In genomic region chr2:31141867-31142454, GRCm38 (mm10) we compare ENCODE assay signal across 7 mouse cellular contexts. TPM values are rescaled to one million over a fixed set of nuclear protein-coding genes. Genes with fewer than 3 reads are reported as not detected.
A peak's percentile ranks its signal among the peaks of the same experiment; 100 is the strongest.
DNase-seq lines count a peak whose midpoint lies in the region; ATAC-seq lines count a peak whose summit lies in the region.

Gene Fnbp1 (minus strand): TSS chr2:31142008.

- no peaks in the 10 kb centered on the region for H3K9me3 ChIP-seq in intestine, embryonic 16.5 days (ENCODE audit: control insufficient read depth, low read length)
- H3K9me3 ChIP-seq in midbrain, embryonic 11.5 days (ENCODE audit: control insufficient read depth, low read length), result no peaks in the 10 kb centered on the region

- H3K4me1 ChIP-seq in intestine, embryonic 16.5 days (ENCODE audit: control insufficient read depth, insufficient read depth, low read length), result peaks cover 11% of the 10 kb centered on the region
- 0 out of 2 replicates have a peak, but pooled peaks cover 3% of the 10 kb centered on the region for H3K4me1 ChIP-seq in midbrain, embryonic 11.5 days (ENCODE audit: control insufficient read depth, insufficient read depth, low read length)

- H3K9ac ChIP-seq in intestine, embryonic 16.5 days (ENCODE audit: low read depth, low read length), result peak within 1 kb of the TSS; percentile 96
- peak within 1 kb of the TSS; percentile 87 for H3K9ac ChIP-seq in midbrain, embryonic 11.5 days (ENCODE audit: low read length)

- H3K27me3 ChIP-seq in intestine, embryonic 16.5 days (replicated peaks; ENCODE audit: control insufficient read depth, insufficient read depth, low read length), result no peaks in the 10 kb centered on the region
- peaks cover 4% of the 10 kb centered on the region; the same call in 1 of the 2 replicates for H3K27me3 ChIP-seq in midbrain, embryonic 11.5 days (ENCODE audit: control insufficient read depth, insufficient read depth, low read length)

- under 1% methylated on average over 59 of the region's 59 CpGs for WGBS in intestine, embryonic 16.5 days
- WGBS in midbrain, embryonic 11.5 days, result under 1% methylated on average over 59 of the region's 59 CpGs

- peak within 1 kb of the TSS; percentile 83 for H3K27ac ChIP-seq in intestine, embryonic 16.5 days (ENCODE audit: low read length)
- H3K27ac ChIP-seq in midbrain, embryonic 11.5 days (ENCODE audit: low read depth, low read length), result peak within 1 kb of the TSS; percentile 25; the same call in 1 of the 2 replicates

- peak; percentile 94 for DNase-seq in adrenal gland, postnatal 10 days
- DNase-seq in embryo, embryonic 9.5 days (ENCODE audit: extremely low spot score), result peak; percentile 88
- peak; percentile 70 to 83 for DNase-seq in gastrocnemius, postnatal 4 days (ENCODE audit: low spot score in 2 of 2)
- DNase-seq in left cerebral cortex, postnatal 4 days, result peak; percentile 84
- DNase-seq in midbrain, embryonic 11.5 days (ENCODE audit: low spot score, missing footprints), result peak; percentile 98
- DNase-seq in right cerebral cortex, postnatal 4 days, result peak; percentile 82

- H3K36me3 ChIP-seq in intestine, embryonic 16.5 days (ENCODE audit: control insufficient read depth, insufficient read depth, low read length), result no peaks in the 10 kb centered on the region
- H3K36me3 ChIP-seq in midbrain, embryonic 11.5 days (ENCODE audit: control insufficient read depth, insufficient read depth, low read length), result no peaks in the 10 kb centered on the region

- peak within 1 kb of the TSS; percentile 94 for H3K4me3 ChIP-seq in intestine, embryonic 16.5 days (ENCODE audit: low read length)
- H3K4me3 ChIP-seq in midbrain, embryonic 11.5 days (ENCODE audit: low read depth, low read length), result peak within 1 kb of the TSS; percentile 83

- intact Hi-C loops in left cerebral cortex, postnatal 4 days (cut with DNase I), result loop anchor here (10.0 kb wide), 2 partner anchors 67 to 107 kb away; no protein-coding TSS in a partner anchor

- H3K4me2 ChIP-seq in intestine, embryonic 16.5 days (ENCODE audit: low read depth, low read length), result peak within 1 kb of the TSS; percentile 64
- peak within 1 kb of the TSS; percentile 95 for H3K4me2 ChIP-seq in midbrain, embryonic 11.5 days

- peak; percentile 95 for ATAC-seq in intestine, embryonic 16.5 days
- peak; percentile 95 for ATAC-seq in midbrain, embryonic 11.5 days (ENCODE audit: low FRiP score)

RNA-seq across cellular contexts. Expression of gene Fnbp1, which starts in this region (rescaled TPM):
- 10 to 100 TPM; 48.1 to 58.5 TPM for total RNA-seq in adrenal gland, postnatal 10 days (2021)
- total RNA-seq in gastrocnemius, postnatal 4 days (2021), result 10 to 100 TPM; 33.8 to 37.3 TPM
- 19.0 and 21.1 TPM in 2 replicates for polyA plus RNA-seq in intestine, embryonic 16.5 days (2015; fragmentation: Nextera tagmentation; extraction: Ambion mirVana)
- total RNA-seq in left cerebral cortex, postnatal 4 days (2021), result 10 to 100 TPM; 75.3 to 77.3 TPM
- 10.8 and 11.5 TPM in 2 replicates for polyA plus RNA-seq in midbrain, embryonic 11.5 days (2014; fragmentation: Nextera tagmentation; extraction: Ambion mirVana)

Comparison
In these comparisons a context has a peak if more than half of its experiments do, and no peak if none do; other contexts are left out.
1. Peak in every context shown above with its lines: DNase-seq, ATAC-seq, H3K4me3 ChIP-seq and H3K27ac ChIP-seq.